Mouse (Mus musculus) thymus, postnatal 10 days (tissue): Measurements from ENCODE around the gene Nox1.
"Not testable (repeated sequence)": the region's sequence is repeated elsewhere in the genome, so short reads cannot be mapped to it uniquely, and the experiment has no call there.

Experiments used
- DNase-seq, 2 experiments: peaks; one replicate each; pipeline ENCODE4 v3.0.0; 2021; ENCODE audit warnings: low spot score in 2 of 2

Nox1 gene

GRCm38 (mm10) chrX:134221856-134222255 lies at the start of gene Nox1:
Gene Nox1, minus strand, starts transcription at chrX:134221956.
- DNase-seq, result no peak

GRCm38 (mm10) chrX:134262129-134262528 lies 40.4 kb upstream of the Nox1 start:
- DNase-seq, result no peak

GRCm38 (mm10) chrX:134261191-134261590 lies 39.4 kb upstream of the Nox1 start:
- no peak for DNase-seq

- DNase-seq, result no peak
These were observed 26.4 kb upstream of the Nox1 start for GRCm38 (mm10) chrX:134248202-134248601.

- no peak for DNase-seq
These were observed 24.2 kb upstream of the Nox1 start for GRCm38 (mm10) chrX:134245946-134246345.

- DNase-seq, result peak; percentile 3 to 5
These were observed 16.5 kb upstream of the Nox1 start for GRCm38 (mm10) chrX:134238266-134238665.

GRCm38 (mm10) chrX:134233048-134233447 lies 11.3 kb upstream of the Nox1 start:
- no peak for DNase-seq

- no peak for DNase-seq
These were observed 1.1 kb downstream of the Nox1 start for GRCm38 (mm10) chrX:134220618-134221017.

GRCm38 (mm10) chrX:134218161-134218560 lies 3.6 kb downstream of the Nox1 start:
- DNase-seq, result no peak

- DNase-seq, result no peak
These were observed 10.6 kb downstream of the Nox1 start for GRCm38 (mm10) chrX:134211151-134211642.

- DNase-seq, result no peak
These were observed 13.3 kb downstream of the Nox1 start for GRCm38 (mm10) chrX:134208491-134208890.

- not testable (repeated sequence) for DNase-seq
These were observed 34.6 kb downstream of the Nox1 start, which contains the start of gene Arl13a for GRCm38 (mm10) chrX:134187201-134187600. Gene Arl13a, plus strand, starts transcription at chrX:134187501.

- DNase-seq, result no peak
These were observed 47.1 kb downstream of the Nox1 start for GRCm38 (mm10) chrX:134174699-134175098.

GRCm38 (mm10) chrX:134170584-134170983 lies 51.2 kb downstream of the Nox1 start:
- no peak for DNase-seq

- no peak for DNase-seq
These were observed 58.3 kb downstream of the Nox1 start for GRCm38 (mm10) chrX:134163484-134163883.

- DNase-seq, result peak; percentile 12 to 20
These were observed 58.9 kb downstream of the Nox1 start for GRCm38 (mm10) chrX:134162826-134163225.

- peak in 1 of 2 experiments; percentile 3 for DNase-seq
These were observed 59.6 kb downstream of the Nox1 start, which contains the start of gene Xkrx for GRCm38 (mm10) chrX:134162043-134162720. Gene Xkrx, minus strand, starts transcription at chrX:134162076.

- no peak for DNase-seq
These were observed 61.3 kb downstream of the Nox1 start for GRCm38 (mm10) chrX:134160442-134160841.

GRCm38 (mm10) chrX:134158151-134158550 lies 63.6 kb downstream of the Nox1 start:
- DNase-seq, result peak; percentile 49 to 52

- DNase-seq, result no peak
These were observed 79.8 kb downstream of the Nox1 start for GRCm38 (mm10) chrX:134141986-134142385.

GRCm38 (mm10) chrX:134141551-134141950 lies 80.2 kb downstream of the Nox1 start:
- DNase-seq, result no peak

- no peak for DNase-seq
These were observed 81.7 kb downstream of the Nox1 start for GRCm38 (mm10) chrX:134140024-134140423.

- peak in 1 of 2 experiments; percentile 59 for DNase-seq
These were observed 87.9 kb downstream of the Nox1 start for GRCm38 (mm10) chrX:134133821-134134220.
